Mouse (Mus musculus) heart, postnatal 36 days (tissue): ENCODE measurements around the gene Lamc2. TPM values are rescaled to one million over a fixed set of nuclear protein-coding genes. Genes with fewer than 3 reads are reported as not detected.
A peak's percentile ranks its signal among the peaks of the same experiment; 100 is the strongest.
"Not testable (repeated sequence)": the region's sequence is repeated elsewhere in the genome, so short reads cannot be mapped to it uniquely, and the experiment has no call there.

ENCODE experiments used
- DNase-seq, 2 experiments: peaks; one replicate each; pipeline ENCODE4 v3.0.0; 2021 to 2022
- intact Hi-C: fragments of 180-260 bp; cut with DNase I; formaldehyde crosslinking; loops from one replicate; pipeline ENCODE4 v1.15.1; 2025
- total RNA-seq, 2 experiments: library from RNA; stranded (reverse); gene quantifications; 2 replicates each; pipeline ENCODE4 v1.2.3; 2021

Lamc2 gene
- total RNA-seq, 2 experiments from 2014 or later: 6.3 to 7.7 TPM

DNA sequence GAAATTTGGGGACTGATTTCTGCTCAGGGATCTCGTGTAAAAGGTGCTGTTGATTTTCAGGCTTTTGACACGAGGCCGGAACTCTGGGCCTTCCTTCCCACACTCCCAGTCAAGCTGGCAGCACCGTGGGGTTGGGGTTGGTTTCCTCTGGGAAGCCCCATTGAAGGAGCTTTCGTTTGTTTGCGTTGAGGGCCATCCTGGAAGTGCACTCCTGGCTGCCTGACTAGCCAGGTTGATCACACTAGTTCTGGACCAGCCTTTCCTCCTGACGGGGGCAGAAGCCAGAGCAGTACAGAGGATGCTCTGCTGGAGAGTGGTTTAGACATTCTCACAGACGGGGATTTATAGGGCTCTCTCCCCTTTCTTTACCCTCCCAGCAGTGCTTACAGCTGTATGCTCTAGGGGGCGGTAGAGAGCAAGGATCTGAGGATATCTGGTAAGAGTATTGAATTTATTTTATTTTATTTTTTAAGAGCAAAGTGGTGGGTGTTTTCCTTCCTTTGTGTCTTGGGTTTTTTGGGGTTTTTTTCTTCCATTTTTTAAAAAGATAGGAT, 84.8 kb downstream of the Lamc2 start:
- intact Hi-C loops: loop anchor here (1.0 to 5.0 kb wide), 3 partner anchors 126 to 286 kb away; partner anchors contain the start of gene Lamc1
- peak; percentile 38 to 59 for DNase-seq

DNA sequence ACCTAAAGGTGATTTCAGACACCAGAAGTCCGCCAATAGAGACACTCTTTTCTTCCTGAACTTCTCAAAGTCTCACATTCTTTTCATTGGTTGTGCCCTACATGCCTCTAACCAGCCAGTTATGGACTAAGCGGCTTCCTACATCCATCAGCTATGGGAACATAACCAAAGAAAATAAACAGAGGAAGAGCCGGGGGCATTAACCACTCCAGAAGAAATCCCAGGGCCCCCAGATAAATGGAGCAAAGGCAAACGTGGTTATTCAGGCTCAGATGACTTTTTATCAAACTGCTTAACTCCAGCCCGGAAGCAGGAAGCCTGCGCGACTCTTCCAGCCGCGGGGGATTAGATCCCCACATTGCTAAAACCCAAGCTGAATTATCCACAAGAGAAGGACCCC, 85.3 kb downstream of the Lamc2 start:
- intact Hi-C loops: loop anchor here (1.0 to 5.0 kb wide), 3 partner anchors 126 to 286 kb away; partner anchors contain the start of gene Lamc1
- DNase-seq: no peak

DNA sequence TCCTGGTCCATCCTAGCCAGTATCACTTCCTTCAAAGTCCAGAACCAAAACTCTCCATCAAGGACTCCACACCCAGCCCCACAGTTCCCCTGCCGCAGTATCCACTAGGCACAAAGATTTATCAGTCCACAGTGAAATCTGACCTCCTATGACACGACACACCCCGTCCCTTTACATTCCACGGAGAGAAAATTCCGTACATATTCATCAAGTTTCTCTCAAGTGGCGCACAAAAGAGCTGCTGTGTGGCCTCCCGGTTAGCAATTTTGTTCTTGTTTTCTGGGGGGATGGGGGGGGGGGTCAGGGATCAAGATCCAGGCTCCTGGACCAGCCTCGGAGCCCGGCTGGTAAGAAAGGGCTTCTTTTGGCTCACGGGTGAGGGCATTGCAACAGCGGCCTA, 87.7 kb downstream of the Lamc2 start:
- intact Hi-C loops: no loop called here
- DNase-seq: no peak

- DNase-seq: no peak
- intact Hi-C loops: no loop called here
Observed at GRCm38 (mm10) chr1:153097017-153097675, 89.1 kb downstream of the Lamc2 start.

- no peak for DNase-seq
- intact Hi-C loops: no loop called here
Observed at GRCm38 (mm10) chr1:153095826-153096727, 90.2 kb downstream of the Lamc2 start.

- DNase-seq: no peak
- intact Hi-C loops: no loop called here
Observed at GRCm38 (mm10) chr1:153095328-153095727, 90.9 kb downstream of the Lamc2 start.

DNA sequence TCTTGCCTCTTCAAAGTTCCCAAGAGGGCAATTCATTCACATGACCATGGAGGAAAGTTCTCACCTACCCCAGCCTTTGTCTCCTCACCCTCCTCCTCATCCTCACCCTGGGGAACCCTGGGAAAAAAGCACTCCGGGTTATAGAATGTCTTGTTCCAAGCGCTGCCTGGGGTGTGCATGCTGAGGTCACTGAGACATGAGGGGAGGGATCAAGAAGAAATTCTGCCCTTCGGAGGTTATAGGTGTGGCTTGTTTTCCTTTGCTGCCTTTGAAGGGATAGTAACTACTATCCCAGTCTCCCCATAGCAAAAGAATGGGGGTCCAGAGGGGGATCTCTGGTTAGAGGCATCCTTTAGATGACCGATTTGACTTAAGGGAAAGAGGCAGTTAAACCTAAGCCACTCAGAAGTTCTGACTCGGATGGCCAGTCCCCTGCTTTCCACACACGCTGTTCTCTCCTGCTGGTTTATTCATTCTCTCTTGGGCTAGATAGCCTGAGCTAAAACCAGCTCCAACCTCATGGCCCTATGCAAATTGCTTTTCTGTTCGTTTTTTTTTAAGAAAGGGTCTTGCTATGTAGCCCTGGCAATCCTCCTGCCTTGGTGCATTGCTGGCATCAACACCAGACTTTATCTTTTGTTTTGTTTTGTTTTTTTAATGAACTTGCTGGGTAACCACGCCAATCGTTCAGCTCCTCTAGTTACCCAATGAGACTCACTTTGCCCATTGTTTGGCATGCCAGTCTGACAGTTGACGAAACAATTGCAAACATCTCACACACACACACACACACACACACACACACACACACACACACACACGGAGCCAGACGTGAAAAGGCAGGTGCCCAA, 91.8 kb downstream of the Lamc2 start:
- intact Hi-C loops: loop anchor here (5.0 kb wide), 1 partner anchor 302 kb away; no protein-coding TSS in a partner anchor
- DNase-seq: no peak

- intact Hi-C loops: loop anchor here (2.0 to 5.0 kb wide), 2 partner anchors 45 to 301 kb away; no protein-coding TSS in a partner anchor
- DNase-seq: no peak
Observed at GRCm38 (mm10) chr1:153093581-153093980, 92.7 kb downstream of the Lamc2 start.

DNA sequence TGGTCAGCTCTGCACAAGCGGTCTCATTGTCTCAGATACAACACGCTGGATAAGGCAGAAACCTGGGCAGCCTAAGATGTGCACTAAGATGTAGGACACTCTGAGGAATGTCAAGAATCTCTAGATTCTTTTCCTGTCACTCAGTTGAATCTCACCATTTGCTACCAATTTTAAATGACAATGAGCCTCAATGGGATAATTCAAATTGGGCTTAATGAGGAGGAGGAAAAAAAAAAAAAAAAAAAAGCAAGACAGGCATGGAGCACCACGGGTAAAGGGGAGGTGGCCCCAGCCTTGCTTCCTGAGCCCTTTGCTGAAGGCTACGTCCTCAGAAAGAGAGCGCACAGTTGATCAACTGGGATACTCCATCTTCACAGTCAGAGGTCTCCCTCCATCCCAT, 93.1 kb downstream of the Lamc2 start:
- no peak for DNase-seq
- intact Hi-C loops: loop anchor here (2.0 to 5.0 kb wide), 2 partner anchors 44 to 301 kb away; no protein-coding TSS in a partner anchor

DNA sequence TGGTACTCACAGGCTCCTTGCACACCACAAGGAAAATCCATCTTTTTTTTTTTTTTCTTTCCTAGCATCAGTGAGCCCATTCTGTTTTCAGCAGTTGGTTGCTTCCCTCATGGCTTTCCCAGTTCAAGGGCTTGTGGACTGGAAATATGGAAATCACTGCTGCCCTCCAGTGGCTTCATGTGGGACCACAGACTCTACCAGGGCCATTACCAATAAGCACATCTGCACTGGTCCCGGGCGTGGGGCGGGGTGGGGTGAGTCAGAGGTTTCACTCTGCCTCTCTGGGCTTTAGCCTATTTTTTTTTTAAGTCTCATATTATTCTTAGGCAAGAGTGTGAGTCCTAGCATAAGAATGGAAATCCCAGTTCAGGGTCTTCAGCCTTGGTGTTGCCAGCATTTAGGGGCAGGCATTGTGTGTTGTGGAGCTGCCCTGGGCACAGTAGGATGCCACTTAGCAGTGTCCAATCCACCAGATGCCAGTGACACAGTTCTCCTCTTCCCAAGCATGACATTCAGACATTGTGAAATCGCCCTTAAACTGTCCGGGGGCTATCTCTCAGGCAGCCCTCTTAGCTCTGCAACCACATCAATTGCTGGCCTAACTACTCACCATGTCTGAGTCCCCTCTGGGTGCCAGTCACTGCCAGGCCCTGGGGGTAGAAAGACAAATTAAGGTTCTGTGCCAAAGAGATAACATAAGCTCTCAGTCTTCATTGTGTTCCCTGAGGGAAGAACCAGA, 93.8 kb downstream of the Lamc2 start:
- intact Hi-C loops: loop anchor here (2.0 to 5.0 kb wide), 2 partner anchors 44 to 300 kb away; no protein-coding TSS in a partner anchor
- peak; percentile 77 for DNase-seq

DNA sequence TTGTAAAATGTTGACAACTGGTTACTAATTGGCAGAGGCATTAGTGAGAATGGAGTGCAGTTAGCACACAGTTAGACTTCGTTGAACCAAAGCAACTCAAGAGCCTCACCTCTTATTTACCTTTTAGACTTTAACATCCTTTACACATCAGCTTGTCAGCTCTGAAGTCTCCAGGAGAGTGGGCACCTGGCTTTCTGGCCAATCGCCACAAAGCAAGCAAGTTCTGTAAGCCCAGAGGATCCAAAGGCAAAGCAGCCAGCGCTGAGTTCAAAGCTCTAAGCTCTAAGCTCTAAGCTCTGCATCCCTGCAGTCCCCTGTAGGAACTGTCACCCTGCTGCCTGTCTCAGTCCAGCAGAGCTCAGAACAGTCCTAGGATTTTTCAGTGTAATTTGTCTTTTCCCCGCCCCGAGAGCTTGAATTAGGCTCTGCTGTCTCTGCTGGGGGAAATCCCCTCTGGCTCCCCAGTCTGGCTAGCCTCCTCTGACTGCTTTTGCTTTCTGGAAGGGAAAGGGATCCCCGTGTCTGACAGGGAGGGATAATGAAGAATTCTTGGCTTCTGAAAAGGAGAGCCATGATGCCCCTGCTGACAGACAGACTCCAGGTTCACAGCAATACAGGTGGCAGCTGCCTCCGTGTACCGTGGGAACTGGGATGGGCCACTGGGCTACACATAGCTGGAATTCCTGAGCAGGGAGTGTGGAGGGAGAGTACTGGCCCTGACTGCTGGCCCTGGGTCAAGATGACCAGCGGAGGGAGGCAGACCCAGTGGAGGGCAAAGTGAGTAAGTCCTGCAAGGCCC, 94.6 kb downstream of the Lamc2 start:
- intact Hi-C loops: loop anchor here (2.0 to 5.0 kb wide), 2 partner anchors 43 to 299 kb away; no protein-coding TSS in a partner anchor
- DNase-seq: no peak

- no peak for DNase-seq
- intact Hi-C loops: loop anchor here (5.0 kb wide), 1 partner anchor 299 kb away; no protein-coding TSS in a partner anchor
Observed at GRCm38 (mm10) chr1:153090807-153091206, 95.4 kb downstream of the Lamc2 start.

- intact Hi-C loops: loop anchor here (5.0 kb wide), 1 partner anchor 298 kb away; no protein-coding TSS in a partner anchor
- no peak for DNase-seq
Observed at GRCm38 (mm10) chr1:153090081-153090480, 96.2 kb downstream of the Lamc2 start.

DNA sequence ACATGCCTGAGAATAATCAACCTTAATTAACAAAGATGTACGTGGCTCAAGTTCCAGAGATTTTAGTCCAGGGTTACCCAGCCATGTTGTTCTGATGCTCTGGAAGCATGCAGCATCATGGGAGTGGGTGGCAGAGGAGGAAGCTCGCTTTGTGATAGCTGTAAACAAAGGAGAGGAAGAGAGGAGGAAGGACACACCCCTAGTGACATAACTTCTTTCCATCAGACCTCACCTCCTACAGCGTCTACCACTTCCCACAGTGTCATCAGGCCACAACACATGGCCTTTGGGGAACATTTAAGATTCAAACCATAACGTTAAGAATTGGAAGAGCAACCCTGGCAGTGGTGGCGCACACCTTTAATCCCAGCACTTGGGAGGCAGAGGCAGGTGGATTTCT, 98.5 kb downstream of the Lamc2 start:
- intact Hi-C loops: no loop called here
- no peak for DNase-seq

DNA sequence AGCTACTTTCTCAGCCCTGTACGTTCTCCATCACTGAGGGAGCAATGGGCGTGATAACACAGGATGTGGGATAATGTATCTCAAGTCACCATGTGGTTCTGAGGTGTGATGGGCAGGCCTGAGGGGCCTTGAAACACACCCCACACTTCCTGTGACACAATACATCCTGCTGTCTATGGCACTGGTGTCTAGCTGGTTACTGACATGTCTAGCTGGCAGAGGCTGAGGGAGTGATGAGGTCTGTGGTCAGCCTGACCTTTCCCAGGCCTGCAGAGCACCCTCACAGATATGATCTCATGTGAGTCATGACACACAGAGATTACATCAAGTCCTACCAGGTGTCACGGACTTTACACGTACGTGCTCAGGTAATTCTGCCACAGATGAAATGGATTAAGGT, 101.0 kb downstream of the Lamc2 start:
- intact Hi-C loops: loop anchor here (1.0 kb wide), 1 partner anchor 9 kb away; no protein-coding TSS in a partner anchor
- no peak for DNase-seq

DNA sequence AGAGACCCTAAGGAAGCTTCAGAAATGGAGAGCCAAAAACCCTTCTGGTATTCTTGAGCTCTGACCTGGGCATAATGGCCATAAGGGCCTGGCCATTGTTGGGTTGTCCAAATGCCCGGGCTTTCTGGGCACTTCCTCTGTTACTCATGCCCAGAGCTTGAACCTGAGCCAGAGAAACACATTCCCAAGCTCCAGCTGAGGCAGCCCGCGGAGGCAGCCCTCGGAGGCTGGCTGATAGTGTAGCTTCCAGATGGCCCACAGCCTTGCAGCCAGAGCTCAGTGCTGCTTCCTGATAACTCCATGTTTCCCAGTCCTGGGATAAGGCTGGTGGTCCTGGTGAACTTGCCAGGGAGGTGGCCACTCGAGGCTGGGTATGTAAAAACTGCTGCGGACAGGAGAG, 102.1 kb downstream of the Lamc2 start:
- no peak for DNase-seq
- intact Hi-C loops: no loop called here

DNA sequence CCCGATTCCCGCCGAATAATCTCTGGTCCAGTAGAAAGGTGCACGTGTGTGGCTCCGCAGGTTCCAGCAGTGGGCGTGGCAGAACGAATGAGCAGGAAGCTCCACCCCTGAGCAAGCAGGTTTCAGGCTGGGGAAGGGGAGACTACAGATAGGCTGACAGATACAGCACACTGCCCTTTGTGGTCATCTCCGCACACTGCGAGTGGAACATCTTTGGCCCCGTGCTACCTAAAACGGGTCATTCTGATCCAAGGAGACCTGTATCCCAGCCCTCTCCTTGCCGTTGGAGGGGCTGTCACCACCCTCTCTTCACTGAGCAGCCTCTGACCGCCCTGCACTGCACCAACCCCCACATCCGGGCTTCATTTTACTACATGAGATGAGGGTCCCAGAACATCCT, 103.0 kb downstream of the Lamc2 start:
- intact Hi-C loops, DNase-seq: not testable (repeated sequence)

- DNase-seq: no peak
- intact Hi-C loops: loop anchor here (1.0 kb wide), 1 partner anchor 9 kb away; no protein-coding TSS in a partner anchor
Observed at GRCm38 (mm10) chr1:153075955-153076354, 110.3 kb downstream of the Lamc2 start.
